Mouse (Mus musculus) heart, embryonic 13.5 days (tissue): ENCODE measurements at regions not wholly inside any gene's neighbourhood (a gene's known extent, or its start where the extent isn't known, plus 50 kb on each side); places are given as distances from the start of the nearest gene placed in this dataset.

ENCODE experiments used
- ATAC-seq: fragments of 200-750 bp; cut with Nextera tagmentation; 2 replicates; pipeline ENCODE4 v1.8.0; 2017; ENCODE audit warnings: moderate TSS enrichment; ENCODE audit not compliant: insufficient number of reproducible peaks, low FRiP score, low TSS enrichment; ENCODE audit errors: extremely low read depth
- H3K27ac ChIP-seq: fragments of 300-500 bp; sonication (generic); replicated peaks from 2 replicates; pipeline ENCODE4 v1.5.1; 2015; ENCODE audit warnings: moderate library complexity, mild to moderate bottlenecking, inconsistent platforms
- H3K27me3 ChIP-seq: fragments of 300-500 bp; sonication (generic); replicated peaks from 2 replicates; pipeline ENCODE4 v1.6.1; 2015; ENCODE audit warnings: mild to moderate bottlenecking, inconsistent platforms
- H3K36me3 ChIP-seq: fragments of 300-500 bp; sonication (generic); 2 replicates; pipeline ENCODE4 v1.6.1; 2015; ENCODE audit warnings: mild to moderate bottlenecking, inconsistent platforms
- H3K4me1 ChIP-seq: fragments of 300-500 bp; sonication (generic); 2 replicates; pipeline ENCODE4 v1.6.1; 2015; ENCODE audit warnings: inconsistent platforms
- H3K4me2 ChIP-seq: fragments of 300-500 bp; sonication (generic); 2 replicates; pipeline ENCODE4 v1.6.1; 2015; ENCODE audit warnings: inconsistent platforms, mild to moderate bottlenecking, moderate library complexity
- H3K4me3 ChIP-seq: fragments of 300-500 bp; sonication (generic); 2 replicates; pipeline ENCODE4 v1.5.1; 2015; ENCODE audit warnings: moderate library complexity, mild to moderate bottlenecking, inconsistent platforms
- H3K9ac ChIP-seq: fragments of 300-500 bp; sonication (generic); 2 replicates; pipeline ENCODE4 v1.6.1; 2015; ENCODE audit warnings: inconsistent platforms, mild to moderate bottlenecking, moderate library complexity
- H3K9me3 ChIP-seq: fragments of 300-500 bp; sonication (generic); 2 replicates; pipeline ENCODE4 v1.6.1; 2016; ENCODE audit warnings: inconsistent platforms
- WGBS: fragments of 180-500 bp; shearing (Covaris S2); methylation state at CpG from one replicate; pipeline ENCODE4 v1.1.7; 2015; ENCODE audit warnings: mixed read lengths; 5-methylcytosine and 5-hydroxymethylcytosine counted together

GRCm38 (mm10) chr10:68842023-68842735, 118.7 kb downstream of the Tmem26 start:
- WGBS, result 28% methylated on average over 13 of the region's 13 CpGs
- peak overlapping the region; percentile 57 for H3K4me2 ChIP-seq
- no peak for ATAC-seq

GRCm38 (mm10) chr10:68844066-68844465, 120.6 kb downstream of the Tmem26 start:
- H3K4me2 ChIP-seq, result no peak overlapping the region
- H3K9me3 ChIP-seq, result no peaks in the 10 kb centered on the region; the same call in 1 of the 2 replicates
- no peaks in the 10 kb centered on the region for H3K27me3 ChIP-seq
- no peak for ATAC-seq
- H3K27ac ChIP-seq, result no peak overlapping the region
- no peaks in the 10 kb centered on the region for H3K36me3 ChIP-seq
- no peak overlapping the region for H3K4me3 ChIP-seq
- H3K4me1 ChIP-seq, result peaks cover 21% of the 10 kb centered on the region
- WGBS, result 72% methylated on average over 4 of the region's 4 CpGs
- no peak overlapping the region for H3K9ac ChIP-seq

More at GRCm38 (mm10) chr10:68842023-68842735, 118.7 kb downstream of the Tmem26 start:
- H3K27me3 ChIP-seq, result no peaks in the 10 kb centered on the region
- H3K27ac ChIP-seq, result peak overlapping the region; percentile 74
- H3K4me1 ChIP-seq, result peaks cover 21% of the 10 kb centered on the region
- peak overlapping the region; percentile 22 for H3K4me3 ChIP-seq
- H3K9me3 ChIP-seq, result no peaks in the 10 kb centered on the region; the same call in 1 of the 2 replicates
- H3K36me3 ChIP-seq, result no peaks in the 10 kb centered on the region
- peak overlapping the region; percentile 2; the same call in 1 of the 2 replicates for H3K9ac ChIP-seq

- H3K27me3 ChIP-seq, result no peaks in the 10 kb centered on the region
- H3K9me3 ChIP-seq, result no peaks in the 10 kb centered on the region
- ATAC-seq, result no peak
- no peak overlapping the region for H3K4me2 ChIP-seq
- H3K36me3 ChIP-seq, result no peaks in the 10 kb centered on the region
- no peak overlapping the region for H3K27ac ChIP-seq
- peaks cover 21% of the 10 kb centered on the region for H3K4me1 ChIP-seq
- WGBS, result 81% methylated on average over 7 of the region's 8 CpGs
- H3K9ac ChIP-seq, result no peak overlapping the region
- no peak overlapping the region for H3K4me3 ChIP-seq
These were observed 121.2 kb downstream of the Tmem26 start for GRCm38 (mm10) chr10:68844596-68844995.

DNA sequence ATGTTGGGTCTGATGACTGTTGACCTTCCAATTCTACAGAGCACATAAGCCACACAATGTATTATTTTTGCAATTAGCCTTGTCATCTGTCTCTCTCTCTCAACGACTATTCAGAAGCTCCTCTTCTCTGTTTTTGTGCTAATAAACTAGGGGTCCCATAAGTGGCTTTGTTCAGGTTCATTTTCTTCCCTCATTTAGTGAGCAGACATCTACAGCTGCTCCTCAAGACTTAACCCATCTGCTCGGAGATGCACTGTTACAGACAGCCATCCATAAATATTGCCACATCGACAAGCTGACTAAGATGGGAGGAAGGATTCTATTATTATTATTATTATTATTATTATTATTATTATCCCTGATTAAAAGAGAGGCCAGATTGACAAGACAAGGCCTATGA, 127.7 kb downstream of the Tmem26 start:
- WGBS, result 76% methylated on average over 3 of the region's 3 CpGs
- H3K4me1 ChIP-seq, result no peaks in the 10 kb centered on the region
- no peak overlapping the region for H3K9ac ChIP-seq
- H3K27me3 ChIP-seq, result no peaks in the 10 kb centered on the region
- no peak overlapping the region for H3K27ac ChIP-seq
- no peaks in the 10 kb centered on the region for H3K9me3 ChIP-seq
- no peak overlapping the region for H3K4me3 ChIP-seq
- no peak for ATAC-seq
- H3K4me2 ChIP-seq, result no peak overlapping the region
- H3K36me3 ChIP-seq, result no peaks in the 10 kb centered on the region

DNA sequence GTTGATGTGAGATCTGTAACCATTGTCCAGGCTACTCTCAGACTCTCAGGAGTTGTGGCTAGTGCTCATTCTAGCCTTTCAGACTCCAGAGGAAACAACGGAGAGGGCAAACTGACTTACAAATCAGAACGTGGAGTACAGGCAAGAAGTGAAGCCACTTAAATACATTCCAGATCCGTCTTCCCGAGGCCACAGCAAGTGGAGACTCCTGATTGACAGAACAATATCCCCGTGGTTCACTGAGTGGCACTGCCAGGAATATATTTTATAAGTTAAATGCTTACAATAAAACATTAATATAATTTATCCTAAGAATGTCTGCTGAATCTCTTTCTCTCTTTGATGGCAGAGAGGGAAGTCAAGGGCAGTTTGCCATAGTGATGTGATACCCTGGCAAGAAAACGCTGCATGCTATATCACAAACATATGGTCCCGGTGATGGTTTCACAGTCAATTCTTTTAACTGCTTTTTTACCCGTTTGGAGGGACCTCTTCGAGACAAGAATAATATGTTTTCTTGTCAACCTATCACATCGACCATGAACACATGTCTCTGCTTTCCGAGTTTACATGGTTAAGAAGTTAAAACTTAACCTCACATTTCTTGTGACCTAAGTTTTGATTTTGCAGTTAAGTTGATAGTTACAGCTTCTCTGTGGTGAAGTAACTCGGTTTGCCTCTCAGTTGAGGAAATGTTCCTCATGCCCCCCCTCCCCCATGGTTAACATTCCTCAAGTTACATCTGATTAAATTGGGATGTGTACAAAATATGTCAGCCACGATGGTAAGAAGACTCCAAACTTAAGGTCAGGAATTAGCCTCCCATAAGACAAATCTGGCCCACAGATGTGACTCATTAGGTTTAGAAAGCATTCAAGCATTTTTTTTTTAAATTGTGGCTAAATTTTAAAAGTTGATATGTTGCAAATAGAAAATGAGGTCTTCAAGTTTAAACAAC, 132.8 kb downstream of the Tmem26 start:
- no peak for ATAC-seq
- Histone ChIP-seq H3K36me3 (no peaks in the 10 kb centered on the region), H3K4me2 (no peak overlapping the region), H3K27ac (no peak overlapping the region), H3K27me3 (no peaks in the 10 kb centered on the region), H3K9me3 (no peaks in the 10 kb centered on the region), H3K4me1 (no peaks in the 10 kb centered on the region), H3K4me3 (no peak overlapping the region), H3K9ac (no peak overlapping the region)
- 60% methylated on average over 13 of the region's 13 CpGs for WGBS

- Histone ChIP-seq H3K4me1 (no peaks in the 10 kb centered on the region; the same call in 1 of the 2 replicates), H3K27ac (no peak overlapping the region), H3K9ac (no peak overlapping the region), H3K9me3 (no peaks in the 10 kb centered on the region), H3K4me3 (no peak overlapping the region), H3K27me3 (no peaks in the 10 kb centered on the region), H3K36me3 (no peaks in the 10 kb centered on the region), H3K4me2 (no peak overlapping the region)
- no peak for ATAC-seq
- 55% methylated on average over 8 of the region's 8 CpGs for WGBS
These were observed 141.3 kb downstream of the Tmem26 start for GRCm38 (mm10) chr10:68864606-68865378.

GRCm38 (mm10) chr10:68865776-68866175, 142.3 kb downstream of the Tmem26 start:
- 63% methylated on average over 5 of the region's 5 CpGs for WGBS

DNA sequence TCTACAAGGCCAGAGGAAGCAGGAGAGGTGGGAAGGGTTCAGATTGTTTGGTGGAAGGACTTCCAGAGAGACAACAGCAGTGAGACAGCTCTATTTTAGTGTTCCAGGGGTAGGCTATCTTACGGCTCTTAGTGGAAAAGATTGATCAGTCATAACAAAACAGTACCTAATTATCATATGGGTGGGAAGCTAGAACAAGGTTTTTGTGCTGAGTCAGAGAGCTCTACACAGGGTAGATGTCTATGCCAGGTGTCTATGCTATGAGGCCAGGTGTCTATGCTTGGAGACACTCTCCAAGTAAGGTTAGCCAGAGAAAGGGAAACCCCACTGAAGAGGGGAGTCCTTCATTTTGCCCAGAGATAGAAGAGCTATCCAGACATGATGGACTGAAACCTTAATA, 143.9 kb downstream of the Tmem26 start:
- ATAC-seq, result no peak
- 72% methylated on average over 1 of the region's 1 CpGs for WGBS
- no peak overlapping the region for H3K4me3 ChIP-seq
- no peak overlapping the region for H3K9ac ChIP-seq
- H3K4me2 ChIP-seq, result no peak overlapping the region
- no peaks in the 10 kb centered on the region; the same call in 1 of the 2 replicates for H3K4me1 ChIP-seq
- no peaks in the 10 kb centered on the region for H3K27me3 ChIP-seq
- H3K27ac ChIP-seq, result no peak overlapping the region
- H3K9me3 ChIP-seq, result no peaks in the 10 kb centered on the region
- no peaks in the 10 kb centered on the region for H3K36me3 ChIP-seq

More at GRCm38 (mm10) chr10:68865776-68866175, 142.3 kb downstream of the Tmem26 start:
- Histone ChIP-seq H3K9me3 (no peaks in the 10 kb centered on the region), H3K4me1 (no peaks in the 10 kb centered on the region; the same call in 1 of the 2 replicates), H3K27me3 (no peaks in the 10 kb centered on the region), H3K4me2 (no peak overlapping the region), H3K4me3 (no peak overlapping the region), H3K27ac (no peak overlapping the region), H3K9ac (no peak overlapping the region), H3K36me3 (no peaks in the 10 kb centered on the region)
- no peak for ATAC-seq

DNA sequence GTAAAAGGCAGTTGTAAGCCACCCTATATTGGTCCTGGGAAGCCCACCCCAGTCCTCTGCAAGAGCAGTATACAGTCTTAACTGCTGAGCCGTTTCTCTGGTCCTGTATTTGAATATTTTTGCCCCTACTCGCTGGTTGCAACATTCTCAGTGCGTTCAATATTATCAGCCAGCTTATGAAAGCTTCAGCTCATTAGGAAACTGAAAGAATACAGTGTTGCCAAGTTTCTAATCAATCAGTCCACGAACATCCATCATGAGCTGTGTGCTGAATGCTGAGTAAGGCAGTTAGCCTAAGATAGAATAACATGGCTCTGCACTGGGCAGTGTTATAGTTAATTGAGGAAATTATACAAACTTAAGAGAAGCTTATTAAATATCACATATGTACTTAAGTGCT, 148.7 kb downstream of the Tmem26 start:
- no peak overlapping the region for H3K4me2 ChIP-seq
- 63% methylated on average over 4 of the region's 4 CpGs for WGBS
- no peaks in the 10 kb centered on the region; the same call in 1 of the 2 replicates for H3K4me1 ChIP-seq
- H3K4me3 ChIP-seq, result no peak overlapping the region
- H3K9ac ChIP-seq, result no peak overlapping the region
- H3K9me3 ChIP-seq, result no peaks in the 10 kb centered on the region
- ATAC-seq, result no peak
- no peaks in the 10 kb centered on the region for H3K27me3 ChIP-seq
- H3K36me3 ChIP-seq, result no peaks in the 10 kb centered on the region
- H3K27ac ChIP-seq, result no peak overlapping the region

GRCm38 (mm10) chr10:68875641-68876040, 152.2 kb downstream of the Tmem26 start:
- 76% methylated on average over 5 of the region's 5 CpGs for WGBS
- Histone ChIP-seq H3K9me3 (no peaks in the 10 kb centered on the region), H3K9ac (no peak overlapping the region), H3K4me2 (no peak overlapping the region), H3K27me3 (no peaks in the 10 kb centered on the region), H3K27ac (no peak overlapping the region), H3K4me3 (no peak overlapping the region), H3K4me1 (no peaks in the 10 kb centered on the region), H3K36me3 (no peaks in the 10 kb centered on the region)
- ATAC-seq, result no peak
